Mouse (Mus musculus) embryonic facial prominence, embryonic 15.5 days (tissue): ENCODE measurements around the gene Gm10282. TPM values are rescaled to one million over a fixed set of nuclear protein-coding genes. Genes with fewer than 3 reads are reported as not detected.

ENCODE experiments used
- ATAC-seq: fragments of 200-750 bp; cut with Nextera tagmentation; 2 replicates; pipeline ENCODE4 v1.8.0; 2017; ENCODE audit warnings: low read depth, moderate TSS enrichment; ENCODE audit not compliant: insufficient number of reproducible peaks, low FRiP score, low TSS enrichment
- H3K27ac ChIP-seq: fragments of 300-500 bp; sonication (generic); replicated peaks from 2 replicates; pipeline ENCODE4 v1.5.1; 2015; ENCODE audit warnings: mild to moderate bottlenecking, inconsistent platforms
- H3K27me3 ChIP-seq: fragments of 300-500 bp; sonication (generic); 2 replicates; pipeline ENCODE4 v1.6.1; 2015; ENCODE audit warnings: inconsistent platforms
- H3K36me3 ChIP-seq: fragments of 300-500 bp; sonication (generic); 2 replicates; pipeline ENCODE4 v1.6.1; 2015; ENCODE audit warnings: mild to moderate bottlenecking, inconsistent platforms
- H3K4me1 ChIP-seq: fragments of 300-500 bp; sonication (generic); 2 replicates; pipeline ENCODE4 v1.6.1; 2015; ENCODE audit warnings: inconsistent platforms
- H3K4me2 ChIP-seq: fragments of 300-500 bp; sonication (generic); replicated peaks from 2 replicates; pipeline ENCODE4 v1.6.1; 2015; ENCODE audit warnings: mild to moderate bottlenecking, inconsistent platforms
- H3K4me3 ChIP-seq: fragments of 300-500 bp; sonication (generic); replicated peaks from 2 replicates; pipeline ENCODE4 v1.5.1; 2015; ENCODE audit warnings: mild to moderate bottlenecking, inconsistent platforms
- H3K9ac ChIP-seq: fragments of 300-500 bp; sonication (generic); 2 replicates; pipeline ENCODE4 v1.6.1; 2015; ENCODE audit warnings: inconsistent platforms
- H3K9me3 ChIP-seq: fragments of 300-500 bp; sonication (generic); replicated peaks from 2 replicates; pipeline ENCODE4 v1.6.1; 2016; ENCODE audit warnings: inconsistent platforms
- WGBS: fragments of 180-500 bp; shearing (Covaris S2); methylation state at CpG from one replicate; pipeline ENCODE4 v1.1.7; 2015; 5-methylcytosine and 5-hydroxymethylcytosine counted together
- polyA plus RNA-seq: library from polyadenylated mRNA; unstranded; fragments of >200 nt; fragmentation: Nextera tagmentation; extraction: Ambion mirVana; gene quantifications from 2 replicates; pipeline ENCODE4 v1.2.1, GENCODE M21; 2015

Gm10282 gene
- polyA plus RNA-seq, 1 experiment from 2014 or later, result 22.9 TPM

DNA sequence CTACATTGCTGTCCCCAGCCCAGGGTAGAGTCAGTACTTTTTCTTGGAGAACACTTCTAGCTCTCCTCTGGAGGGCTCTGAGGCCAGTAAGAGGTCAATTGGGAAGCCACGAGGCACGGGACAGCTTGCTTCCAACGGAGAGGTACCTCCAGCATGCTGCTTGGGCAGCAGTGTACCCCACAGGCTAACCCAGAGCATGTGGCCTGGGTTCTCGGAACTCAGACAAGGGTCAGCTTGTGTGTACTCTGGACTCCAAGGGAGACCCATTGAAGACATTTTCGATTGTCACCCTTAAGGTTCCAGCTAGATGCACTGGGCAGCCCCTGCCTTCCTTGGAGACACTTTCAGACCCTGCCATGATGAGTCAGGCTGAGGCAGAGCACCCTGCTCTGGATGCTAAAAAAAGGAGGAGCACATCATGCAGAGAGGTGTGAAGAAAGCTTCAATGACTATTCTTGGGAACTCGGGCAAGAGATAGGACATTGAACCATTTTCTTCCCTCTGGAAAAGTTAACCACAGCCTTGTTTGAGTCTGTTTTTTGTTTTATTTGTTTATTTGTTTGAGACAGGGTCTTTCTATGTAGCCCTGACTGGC is 18.2 kb upstream of the Gm10282 start:
- H3K27me3 ChIP-seq, result peaks cover 34% of the 10 kb centered on the region

GRCm38 (mm10) chr8:72322471-72322889 is 17.4 kb upstream of the Gm10282 start:
- no peak for ATAC-seq
- H3K9me3 ChIP-seq, result no peaks in the 10 kb centered on the region
- no peak overlapping the region for H3K9ac ChIP-seq
- no peaks in the 10 kb centered on the region for H3K36me3 ChIP-seq
- H3K27me3 ChIP-seq, result peaks cover 34% of the 10 kb centered on the region
- H3K4me1 ChIP-seq, result peaks cover 40% of the 10 kb centered on the region
- H3K27ac ChIP-seq, result no peak overlapping the region
- H3K4me2 ChIP-seq, result no peak overlapping the region
- no peak overlapping the region for H3K4me3 ChIP-seq
- 59% methylated on average over 7 of the region's 7 CpGs for WGBS

More for the DNA sequence above, 18.2 kb upstream of the Gm10282 start:
- no peak for ATAC-seq
- H3K4me2 ChIP-seq, result no peak overlapping the region
- H3K4me1 ChIP-seq, result peaks cover 40% of the 10 kb centered on the region
- 56% methylated on average over 6 of the region's 6 CpGs for WGBS
- no peak overlapping the region for H3K4me3 ChIP-seq
- no peaks in the 10 kb centered on the region for H3K9me3 ChIP-seq
- H3K27ac ChIP-seq, result no peak overlapping the region
- H3K36me3 ChIP-seq, result no peaks in the 10 kb centered on the region
- no peak overlapping the region for H3K9ac ChIP-seq

DNA sequence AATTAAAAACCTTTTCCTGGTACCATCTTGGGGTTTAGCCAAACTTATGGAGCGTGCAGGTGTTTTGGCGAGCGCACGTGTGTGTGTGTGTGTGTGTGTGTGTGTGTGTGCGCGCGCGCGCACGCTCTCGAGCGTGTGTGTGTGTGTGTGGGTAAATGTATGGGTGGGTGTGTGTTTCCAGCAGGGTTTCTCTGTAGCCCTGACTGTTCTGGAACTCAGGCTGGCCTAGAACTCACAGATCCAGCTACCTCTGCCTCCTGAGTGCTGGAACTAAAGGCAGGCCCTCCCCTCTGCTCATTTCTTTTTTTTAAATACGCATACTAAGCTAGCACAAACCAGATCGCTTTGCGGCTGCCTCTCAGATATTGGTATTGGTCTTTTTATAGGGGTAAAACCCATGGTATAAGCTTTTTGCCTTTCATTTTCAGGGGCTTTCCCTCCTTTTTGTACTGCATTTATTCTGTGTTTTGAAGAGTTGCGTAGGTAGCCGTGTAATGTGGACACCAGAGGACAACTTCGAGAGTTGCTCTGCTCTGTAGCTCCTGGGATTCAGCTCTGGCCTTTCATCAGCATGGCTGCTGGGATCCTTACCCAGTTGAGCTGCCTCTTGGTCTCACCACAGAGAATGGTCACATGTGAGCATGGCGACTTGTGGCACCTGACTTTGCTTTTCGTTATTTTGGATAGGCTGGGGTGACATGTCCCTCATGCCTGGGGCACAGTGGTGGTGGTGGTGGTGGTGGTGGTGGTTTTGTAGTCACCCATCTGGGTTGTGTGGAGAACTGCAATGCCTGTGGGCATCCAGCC is 16.8 kb upstream of the Gm10282 start:
- no peak for ATAC-seq
- Histone ChIP-seq H3K4me2 (peak overlapping the region; percentile 95; the same call in 1 of the 2 replicates), H3K27ac (no peak overlapping the region), H3K4me3 (peak overlapping the region; percentile 63; the same call in 1 of the 2 replicates), H3K4me1 (peaks cover 40% of the 10 kb centered on the region), H3K9ac (no peak overlapping the region), H3K9me3 (no peaks in the 10 kb centered on the region), H3K27me3 (peaks cover 34% of the 10 kb centered on the region), H3K36me3 (no peaks in the 10 kb centered on the region)
- WGBS, result 87% methylated on average over 20 of the region's 20 CpGs

- no peak for ATAC-seq
- Histone ChIP-seq H3K4me1 (peaks cover 40% of the 10 kb centered on the region), H3K9me3 (no peaks in the 10 kb centered on the region), H3K36me3 (no peaks in the 10 kb centered on the region), H3K9ac (no peak overlapping the region), H3K4me3 (peak overlapping the region; percentile 63), H3K4me2 (peak overlapping the region; percentile 95), H3K27me3 (peaks cover 34% of the 10 kb centered on the region), H3K27ac (no peak overlapping the region)
- 50% methylated on average over 25 of the region's 25 CpGs for WGBS
These were observed 15.9 kb upstream of the Gm10282 start for GRCm38 (mm10) chr8:72320803-72321583.

DNA sequence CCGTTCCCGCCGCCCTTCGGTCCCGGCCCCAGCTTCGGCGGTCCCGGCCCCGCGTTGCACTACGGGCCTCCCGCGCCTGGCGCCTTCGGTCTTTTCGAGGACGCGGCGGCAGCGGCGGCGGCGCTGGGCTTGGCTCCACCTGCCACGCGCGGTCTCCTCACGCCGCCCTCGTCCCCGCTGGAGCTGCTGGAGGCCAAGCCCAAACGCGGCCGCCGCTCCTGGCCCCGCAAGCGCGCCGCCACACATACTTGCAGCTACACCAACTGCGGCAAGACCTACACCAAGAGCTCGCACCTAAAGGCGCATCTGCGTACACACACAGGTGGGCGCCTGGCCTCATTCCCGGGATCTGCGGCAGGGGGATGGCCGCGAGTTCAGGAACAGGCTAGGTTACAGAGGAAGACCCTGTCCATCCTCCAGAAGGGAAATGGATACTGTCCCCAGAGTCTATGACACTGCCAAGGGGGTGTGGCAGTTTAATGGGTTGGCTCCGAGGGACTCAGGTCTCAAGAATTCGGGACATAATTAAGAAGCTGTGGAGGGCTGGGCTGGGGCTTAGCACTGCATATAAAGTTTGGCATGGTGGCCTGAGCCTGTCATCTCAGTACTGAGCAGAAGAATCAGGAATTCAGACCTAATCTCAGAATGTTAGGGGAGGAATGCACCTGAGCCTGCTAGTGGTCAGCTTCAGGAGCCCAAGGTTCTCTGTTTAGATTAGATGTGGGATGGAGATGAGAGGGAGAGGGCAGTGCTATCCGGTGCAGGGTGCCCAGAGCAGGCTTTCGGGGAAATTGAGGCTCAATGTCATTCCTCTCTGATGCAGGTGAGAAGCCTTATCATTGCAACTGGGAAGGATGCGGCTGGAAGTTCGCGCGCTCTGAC is 15.1 kb upstream of the Gm10282 start:
- Histone ChIP-seq H3K27ac (no peak overlapping the region), H3K4me3 (peak overlapping the region; percentile 63), H3K9ac (peak overlapping the region; percentile 54; the same call in 1 of the 2 replicates), H3K9me3 (no peaks in the 10 kb centered on the region), H3K4me2 (peak overlapping the region; percentile 95), H3K27me3 (peaks cover 34% of the 10 kb centered on the region), H3K4me1 (peaks cover 40% of the 10 kb centered on the region), H3K36me3 (no peaks in the 10 kb centered on the region)
- WGBS, result 7% methylated on average over 50 of the region's 55 CpGs
- no peak for ATAC-seq

GRCm38 (mm10) chr8:72319397-72319796 is 14.3 kb upstream of the Gm10282 start:
- H3K36me3 ChIP-seq, result no peaks in the 10 kb centered on the region
- H3K9me3 ChIP-seq, result no peaks in the 10 kb centered on the region
- peak overlapping the region; percentile 76 for H3K27ac ChIP-seq
- peaks cover 40% of the 10 kb centered on the region for H3K4me1 ChIP-seq
- peak; percentile 2 for ATAC-seq
- peak overlapping the region; percentile 95 for H3K4me2 ChIP-seq
- WGBS, result under 1% methylated on average over 43 of the region's 48 CpGs
- H3K27me3 ChIP-seq, result peaks cover 34% of the 10 kb centered on the region
- H3K9ac ChIP-seq, result peak overlapping the region; percentile 54
- H3K4me3 ChIP-seq, result peak overlapping the region; percentile 63

GRCm38 (mm10) chr8:72318801-72319322 is 13.8 kb upstream of the Gm10282 start, which contains the start of gene Klf2:
Gene Klf2, plus strand, starts transcription at chr8:72319033.
- Histone ChIP-seq H3K4me1 (peaks cover 40% of the 10 kb centered on the region), H3K9me3 (no peaks in the 10 kb centered on the region), H3K36me3 (no peaks in the 10 kb centered on the region), H3K27me3 (peaks cover 34% of the 10 kb centered on the region), H3K27ac (peak within 1 kb of the TSS; percentile 76), H3K4me2 (peak within 1 kb of the TSS; percentile 95), H3K4me3 (peak within 1 kb of the TSS; percentile 63), H3K9ac (peak within 1 kb of the TSS; percentile 54)
- under 1% methylated on average over 46 of the region's 46 CpGs for WGBS
- ATAC-seq, result peak; percentile 96

GRCm38 (mm10) chr8:72317741-72318301 is 12.8 kb upstream of the Gm10282 start:
- no peak overlapping the region for H3K27ac ChIP-seq
- H3K9ac ChIP-seq, result no peak overlapping the region
- H3K4me3 ChIP-seq, result no peak overlapping the region
- peaks cover 40% of the 10 kb centered on the region for H3K4me1 ChIP-seq
- 45% methylated on average over 5 of the region's 5 CpGs for WGBS
- no peaks in the 10 kb centered on the region for H3K9me3 ChIP-seq
- H3K4me2 ChIP-seq, result no peak overlapping the region
- no peak for ATAC-seq
- H3K27me3 ChIP-seq, result peaks cover 34% of the 10 kb centered on the region
- H3K36me3 ChIP-seq, result no peaks in the 10 kb centered on the region

DNA sequence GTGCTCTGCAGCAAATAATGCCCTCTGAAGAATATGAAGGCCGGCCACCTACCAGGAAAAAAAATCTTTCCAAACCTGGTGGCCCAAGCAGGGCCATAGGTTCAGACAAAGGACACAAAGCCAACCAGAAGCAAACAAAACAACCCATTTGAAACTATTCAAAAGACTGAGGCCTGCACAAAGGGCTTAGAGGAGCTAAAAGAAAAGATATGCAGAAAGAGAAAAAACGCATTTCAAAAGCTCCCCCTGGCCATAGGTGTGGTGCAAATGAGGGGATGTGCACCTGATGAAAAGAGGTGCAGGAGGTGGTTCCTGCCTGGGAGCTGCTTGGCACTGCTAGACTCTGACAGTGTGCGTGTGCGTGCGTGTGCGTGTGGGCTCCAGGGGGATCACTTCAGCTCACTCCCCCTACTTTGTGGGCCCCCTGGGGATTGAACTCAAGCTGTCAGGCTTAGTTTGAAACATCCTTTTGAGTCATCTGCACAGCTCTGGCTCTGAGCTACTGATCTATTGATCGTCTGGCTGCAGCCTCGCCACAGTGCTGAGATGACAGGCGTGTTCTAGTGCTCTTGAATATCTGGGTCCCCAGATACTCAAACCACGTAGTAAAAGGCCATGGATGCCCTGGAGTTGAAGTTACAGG is 11.1 kb upstream of the Gm10282 start:
- Histone ChIP-seq H3K4me2 (no peak overlapping the region), H3K9ac (no peak overlapping the region), H3K4me3 (no peak overlapping the region), H3K9me3 (no peaks in the 10 kb centered on the region), H3K4me1 (peaks cover 30% of the 10 kb centered on the region), H3K27me3 (peaks cover 24% of the 10 kb centered on the region), H3K36me3 (no peaks in the 10 kb centered on the region), H3K27ac (no peak overlapping the region)
- ATAC-seq, result no peak
- 30% methylated on average over 10 of the region's 10 CpGs for WGBS
